ENCODE assay signal across 8 mouse cellular contexts in genomic region chr7:105634272-105634920, GRCm38 (mm10). TPM values are rescaled to one million over a fixed set of nuclear protein-coding genes. Genes with fewer than 3 reads are reported as not detected.
DNase-seq lines count a peak whose midpoint lies in the region; ATAC-seq and TF ChIP-seq lines count a peak whose summit lies in the region.

No protein-coding gene starts in this region.

- no peak for TF ChIP-seq CTCF in layer of hippocampus, adult 2 months (conservative IDR thresholded peaks at IDR 0.05)

- H3K27me3 ChIP-seq in forebrain, embryonic 14.5 days (replicated peaks; ENCODE audit: control insufficient read depth, insufficient read depth, low read length): no peaks in the 10 kb centered on the region
- no peaks in the 10 kb centered on the region for H3K27me3 ChIP-seq in limb, embryonic 12.5 days
- H3K27me3 ChIP-seq in neural tube, embryonic 14.5 days (ENCODE audit: control insufficient read depth, insufficient read depth, low read length): no peaks in the 10 kb centered on the region

- peak overlapping the region; percentile 87 for H3K27ac ChIP-seq in layer of hippocampus, adult 2 months
- H3K27ac ChIP-seq in forebrain, embryonic 14.5 days (ENCODE audit: low read depth, low read length): no peak overlapping the region
- peak overlapping the region; percentile 73; the same call in 1 of the 2 replicates for H3K27ac ChIP-seq in limb, embryonic 12.5 days
- peak overlapping the region; percentile 70 for H3K27ac ChIP-seq in neural tube, embryonic 14.5 days (ENCODE audit: low read depth, low read length)

- H3K9me3 ChIP-seq in forebrain, embryonic 14.5 days (replicated peaks; ENCODE audit: control insufficient read depth, low read length): no peaks in the 10 kb centered on the region
- no peaks in the 10 kb centered on the region for H3K9me3 ChIP-seq in limb, embryonic 12.5 days
- no peaks in the 10 kb centered on the region for H3K9me3 ChIP-seq in neural tube, embryonic 14.5 days (ENCODE audit: control insufficient read depth, low read length)

- DNase-seq in layer of hippocampus, adult 2 months (ENCODE audit: low spot score in 2 of 2): no peak
- DNase-seq in layer of hippocampus, postnatal 14 days (ENCODE audit: low spot score in 2 of 2): no peak
- peak; percentile 18 for DNase-seq in forebrain, embryonic 14.5 days (ENCODE audit: low spot score)
- no peak for DNase-seq in urinary bladder, postnatal 4 days (ENCODE audit: low spot score in 2 of 2)
- no peak for DNase-seq in ovary, postnatal 14 days (ENCODE audit: low spot score)
- no peak for DNase-seq in cerebellum, adult 11 months

- H3K4me3 ChIP-seq in layer of hippocampus, adult 2 months: peak overlapping the region; percentile 89
- peak overlapping the region; percentile 83; the same call in 1 of the 2 replicates for H3K4me3 ChIP-seq in forebrain, embryonic 14.5 days (ENCODE audit: low read depth, low read length)
- H3K4me3 ChIP-seq in limb, embryonic 12.5 days (replicated peaks): peak overlapping the region; percentile 79
- H3K4me3 ChIP-seq in neural tube, embryonic 14.5 days (ENCODE audit: low read depth, low read length): peak overlapping the region; percentile 85; the same call in 1 of the 2 replicates

- peak overlapping the region; percentile 77 for H3K4me2 ChIP-seq in forebrain, embryonic 14.5 days (ENCODE audit: low read length)
- H3K4me2 ChIP-seq in limb, embryonic 12.5 days: peak overlapping the region; percentile 74
- peak overlapping the region; percentile 77 for H3K4me2 ChIP-seq in neural tube, embryonic 14.5 days (ENCODE audit: low read depth, low read length)

- no peak for ATAC-seq in forebrain, embryonic 14.5 days
- no peak for ATAC-seq in limb, embryonic 12.5 days (ENCODE audit: insufficient number of reproducible peaks, insufficient read depth, low FRiP score, low TSS enrichment, low read depth)
- ATAC-seq in neural tube, embryonic 14.5 days (ENCODE audit: low read depth): peak; percentile 9; the same call in 1 of the 2 replicates

- 37% methylated on average over 9 of the region's 9 CpGs for WGBS in forebrain, embryonic 14.5 days
- 47% methylated on average over 9 of the region's 9 CpGs for WGBS in limb, embryonic 12.5 days
- WGBS in neural tube, embryonic 14.5 days: 38% methylated on average over 9 of the region's 9 CpGs

- H3K9ac ChIP-seq in forebrain, embryonic 14.5 days (ENCODE audit: low read length): peak overlapping the region; percentile 87; the same call in 1 of the 2 replicates
- peak overlapping the region; percentile 82; the same call in 1 of the 2 replicates for H3K9ac ChIP-seq in limb, embryonic 12.5 days (replicated peaks)
- no peak overlapping the region for H3K9ac ChIP-seq in neural tube, embryonic 14.5 days (replicated peaks; ENCODE audit: low read depth, low read length)

- H3K36me3 ChIP-seq in forebrain, embryonic 14.5 days (ENCODE audit: control insufficient read depth, insufficient read depth, low read length): peaks cover 19% of the 10 kb centered on the region
- H3K36me3 ChIP-seq in limb, embryonic 12.5 days: peaks cover 28% of the 10 kb centered on the region
- peaks cover 14% of the 10 kb centered on the region for H3K36me3 ChIP-seq in neural tube, embryonic 14.5 days (ENCODE audit: control insufficient read depth, insufficient read depth, low read length)

- H3K4me1 ChIP-seq in forebrain, embryonic 14.5 days (ENCODE audit: control insufficient read depth, insufficient read depth, low read length): peaks cover 11% of the 10 kb centered on the region
- peaks cover 21% of the 10 kb centered on the region for H3K4me1 ChIP-seq in limb, embryonic 12.5 days (replicated peaks)
- H3K4me1 ChIP-seq in neural tube, embryonic 14.5 days (ENCODE audit: control insufficient read depth, insufficient read depth, low read length): peaks cover 37% of the 10 kb centered on the region

RNA-seq across cellular contexts. Expression of gene Trim3, which starts 1.0 kb away (rescaled TPM):
- total RNA-seq in layer of hippocampus, adult 2 months (2021): 100 to 1,000 TPM; 140 to 142 TPM
- total RNA-seq in layer of hippocampus, postnatal 14 days (2021): 100 to 1,000 TPM; 136 to 145 TPM
- polyA plus RNA-seq in forebrain, embryonic 14.5 days (2014; fragmentation: Nextera tagmentation; extraction: Ambion mirVana): 41.0 and 52.4 TPM in 2 replicates
- 34.4 and 37.4 TPM in 2 replicates for polyA plus RNA-seq in limb, embryonic 12.5 days (2016; fragmentation: Nextera tagmentation; extraction: Ambion mirVana)
- polyA plus RNA-seq in neural tube, embryonic 14.5 days (2014; fragmentation: Nextera tagmentation; extraction: Ambion mirVana): 92.3 and 93.1 TPM in 2 replicates

RNA-seq across cellular contexts. Expression of gene Timm10b, which starts 5.5 kb away (rescaled TPM):
- 10 to 100 TPM; 67.4 to 73.7 TPM for total RNA-seq in layer of hippocampus, adult 2 months (2021)
- total RNA-seq in layer of hippocampus, postnatal 14 days (2021): 10 to 100 TPM; 82.3 to 87.2 TPM
- polyA plus RNA-seq in forebrain, embryonic 14.5 days (2014; fragmentation: Nextera tagmentation; extraction: Ambion mirVana): 137 and 144 TPM in 2 replicates
- polyA plus RNA-seq in limb, embryonic 12.5 days (2016; fragmentation: Nextera tagmentation; extraction: Ambion mirVana): 167 and 168 TPM in 2 replicates
- 155 and 163 TPM in 2 replicates for polyA plus RNA-seq in neural tube, embryonic 14.5 days (2014; fragmentation: Nextera tagmentation; extraction: Ambion mirVana)

RNA-seq across cellular contexts. Expression of gene Arfip2, which starts 5.8 kb away (rescaled TPM):
- total RNA-seq in layer of hippocampus, adult 2 months (2021): 100 to 1,000 TPM in 1 of 2 experiments, 10 to 100 TPM in 1; 98.9 to 105 TPM
- 100 to 1,000 TPM in 1 of 2 experiments, 10 to 100 TPM in 1; 97.8 to 101 TPM for total RNA-seq in layer of hippocampus, postnatal 14 days (2021)
- polyA plus RNA-seq in forebrain, embryonic 14.5 days (2014; fragmentation: Nextera tagmentation; extraction: Ambion mirVana): 92.9 and 97.6 TPM in 2 replicates
- polyA plus RNA-seq in limb, embryonic 12.5 days (2016; fragmentation: Nextera tagmentation; extraction: Ambion mirVana): 72.8 and 77.2 TPM in 2 replicates
- polyA plus RNA-seq in neural tube, embryonic 14.5 days (2014; fragmentation: Nextera tagmentation; extraction: Ambion mirVana): 84.7 and 87.5 TPM in 2 replicates

RNA-seq across cellular contexts. Expression of gene Gm45799, which starts 6.0 kb away (rescaled TPM):
- total RNA-seq in layer of hippocampus, adult 2 months (2021): 10 to 100 TPM in 1 of 2 experiments, 1 to 10 TPM in 1; 6.9 to 12.7 TPM
- total RNA-seq in layer of hippocampus, postnatal 14 days (2021): 10 to 100 TPM in 1 of 2 experiments, 1 to 10 TPM in 1; 5.4 to 11.8 TPM
- 17.4 and 25.0 TPM in 2 replicates for polyA plus RNA-seq in forebrain, embryonic 14.5 days (2014; fragmentation: Nextera tagmentation; extraction: Ambion mirVana)
- polyA plus RNA-seq in limb, embryonic 12.5 days (2016; fragmentation: Nextera tagmentation; extraction: Ambion mirVana): 9.9 and 13.9 TPM in 2 replicates
- 6.1 and 31.1 TPM in 2 replicates for polyA plus RNA-seq in neural tube, embryonic 14.5 days (2014; fragmentation: Nextera tagmentation; extraction: Ambion mirVana)

RNA-seq across cellular contexts. Expression of gene Dnhd1, which starts 16.2 kb away (rescaled TPM):
- total RNA-seq in layer of hippocampus, adult 2 months (2021): 1 to 10 TPM; 6.9 to 8.5 TPM
- 1 to 10 TPM; 5.5 to 6.0 TPM for total RNA-seq in layer of hippocampus, postnatal 14 days (2021)
- 0.96 and 1.1 TPM in 2 replicates for polyA plus RNA-seq in forebrain, embryonic 14.5 days (2014; fragmentation: Nextera tagmentation; extraction: Ambion mirVana)
- 1.2 and 1.5 TPM in 2 replicates for polyA plus RNA-seq in limb, embryonic 12.5 days (2016; fragmentation: Nextera tagmentation; extraction: Ambion mirVana)
- 2.0 and 2.8 TPM in 2 replicates for polyA plus RNA-seq in neural tube, embryonic 14.5 days (2014; fragmentation: Nextera tagmentation; extraction: Ambion mirVana)
